Mouse (Mus musculus): ENCODE data around the gene Cpt2.

DNA sequence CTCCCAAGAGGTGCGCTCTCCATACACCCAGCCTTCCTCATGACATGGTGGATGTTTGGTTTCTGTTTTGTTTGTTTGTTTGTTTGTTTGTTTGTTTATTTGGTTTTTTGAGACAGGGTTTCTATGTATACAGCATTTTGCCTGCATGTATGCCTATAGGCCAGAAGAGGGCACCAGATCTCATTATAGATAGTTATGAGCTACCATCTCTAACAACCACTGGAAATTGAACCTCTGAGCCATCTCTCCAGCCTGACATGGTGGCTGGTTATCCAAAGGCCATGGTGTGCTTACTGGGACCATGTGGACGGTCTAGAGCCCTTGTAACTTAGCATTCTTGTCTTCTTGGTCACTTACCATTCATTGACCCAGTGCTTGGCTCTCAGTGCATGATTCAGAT is 30.7 kb downstream of the Cpt2 start:
- TF ChIP-seq CTCF (conservative IDR thresholded peaks at IDR 0.05 in 1 of 2, IDR thresholded peaks at IDR 0.05 in 1 of 2; ENCODE audit: low read depth in 2 of 2, low read length in 2 of 2) (peak in 1 of 2 experiments; percentile 53; a peak in 2 of 4 replicates), POLR2A (IDR thresholded peaks at IDR 0.05; ENCODE audit: low read depth, low read length) (no peak), GABPA (IDR thresholded peaks at IDR 0.05; ENCODE audit: insufficient replicate concordance, low read depth, low read length) (no peak), CHD2 (IDR thresholded peaks at IDR 0.05; ENCODE audit: low read length) (no peak), ETS1 (conservative IDR thresholded peaks at IDR 0.05; ENCODE audit: low read depth, low read length) (no peak), RAD21 (IDR thresholded peaks at IDR 0.05; ENCODE audit: low read depth, low read length) (peak; percentile 45), CHD1 (IDR thresholded peaks at IDR 0.05; ENCODE audit: low read depth, low read length) (no peak), KAT2A (IDR thresholded peaks at IDR 0.05; ENCODE audit: insufficient replicate concordance, low read length) (no peak), MAFK (IDR thresholded peaks at IDR 0.05; ENCODE audit: insufficient replicate concordance, low read length) (no peak)

Measured in CH12.LX (cell line).